Mouse (Mus musculus): ENCODE results near the gene Cobll1.

Gene Cobll1

DNA sequence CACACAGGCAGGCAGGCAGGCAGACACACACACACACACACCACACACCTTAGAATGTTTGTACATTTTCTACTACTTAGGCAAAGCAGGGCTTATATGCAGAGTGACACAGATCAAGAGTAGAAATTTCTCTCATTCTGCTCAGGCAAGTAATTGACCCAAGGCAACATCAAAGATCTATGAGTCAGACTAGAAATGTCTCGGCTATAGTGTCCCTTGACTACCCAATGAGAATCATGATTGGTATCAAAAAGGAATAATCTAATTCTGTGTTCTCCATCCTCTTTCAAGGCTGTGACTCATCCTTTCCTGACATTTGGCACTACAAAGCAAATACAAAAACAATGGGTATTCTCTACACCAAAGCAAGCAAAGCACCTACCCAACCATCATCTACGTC lies 77.5 kb downstream of the Cobll1 start:
- peak in 1 of 2 experiments; percentile 70 for DNase-seq (ENCODE audit: inconsistent age in 2 of 2, low spot score in 1 of 2)

GRCm38 (mm10) chr2:65157981-65158651 lies 81.1 kb downstream of the Cobll1 start:
- no peak for DNase-seq (ENCODE audit: inconsistent age in 2 of 2, low spot score in 1 of 2)

DNA sequence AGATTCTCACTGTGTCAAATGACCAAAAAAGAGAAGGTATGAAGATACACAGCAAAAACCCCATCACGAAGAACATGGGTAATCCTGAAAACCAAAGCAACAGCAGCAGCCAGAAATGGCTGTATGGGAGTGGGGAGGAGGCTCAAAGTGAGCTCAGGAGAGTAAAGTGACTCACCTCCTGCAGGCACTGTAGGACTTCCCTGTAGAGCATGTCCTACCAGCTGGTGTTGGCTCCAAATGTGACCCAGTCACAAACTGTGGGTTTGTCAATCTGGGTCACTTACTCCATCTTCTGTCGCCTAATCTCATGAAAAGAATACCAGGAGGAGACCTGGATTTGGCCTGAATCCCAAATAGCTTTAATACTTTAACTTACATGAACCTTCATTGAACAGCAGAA lies 81.9 kb downstream of the Cobll1 start:
- no peak for DNase-seq (ENCODE audit: inconsistent age in 2 of 2, low spot score in 1 of 2)

GRCm38 (mm10) chr2:65148928-65149327 lies 90.3 kb downstream of the Cobll1 start:
- peak; percentile 52 to 74 for DNase-seq (ENCODE audit: inconsistent age in 2 of 2, low spot score in 1 of 2)

DNA sequence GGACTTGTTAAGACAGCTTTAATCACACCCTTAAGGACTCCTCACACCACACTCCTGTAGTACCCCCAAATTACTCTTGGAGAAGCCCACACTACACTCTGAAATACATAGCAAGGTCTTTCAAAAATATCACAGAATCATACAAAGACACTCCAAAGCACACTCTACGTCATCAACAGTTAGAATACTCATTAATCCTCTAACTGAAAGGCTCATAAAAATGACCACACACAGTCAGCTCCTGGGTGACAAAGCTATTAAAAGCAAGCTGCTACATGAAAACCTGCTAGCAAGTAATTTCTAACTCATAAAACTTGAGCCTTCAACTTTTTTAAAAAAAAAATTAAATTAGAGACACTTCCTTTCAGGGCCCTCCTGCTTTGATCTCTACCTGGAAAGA lies 91.8 kb downstream of the Cobll1 start:
- DNase-seq (ENCODE audit: inconsistent age in 2 of 2, low spot score in 1 of 2): no peak

- DNase-seq (ENCODE audit: inconsistent age in 2 of 2, low spot score in 1 of 2): peak; percentile 52 to 80
Observed at GRCm38 (mm10) chr2:65145421-65146117, 93.6 kb downstream of the Cobll1 start.

GRCm38 (mm10) chr2:65141093-65141661 lies 98.0 kb downstream of the Cobll1 start:
- DNase-seq (ENCODE audit: inconsistent age in 2 of 2, low spot score in 1 of 2): peak in 1 of 2 experiments; percentile 58

DNA sequence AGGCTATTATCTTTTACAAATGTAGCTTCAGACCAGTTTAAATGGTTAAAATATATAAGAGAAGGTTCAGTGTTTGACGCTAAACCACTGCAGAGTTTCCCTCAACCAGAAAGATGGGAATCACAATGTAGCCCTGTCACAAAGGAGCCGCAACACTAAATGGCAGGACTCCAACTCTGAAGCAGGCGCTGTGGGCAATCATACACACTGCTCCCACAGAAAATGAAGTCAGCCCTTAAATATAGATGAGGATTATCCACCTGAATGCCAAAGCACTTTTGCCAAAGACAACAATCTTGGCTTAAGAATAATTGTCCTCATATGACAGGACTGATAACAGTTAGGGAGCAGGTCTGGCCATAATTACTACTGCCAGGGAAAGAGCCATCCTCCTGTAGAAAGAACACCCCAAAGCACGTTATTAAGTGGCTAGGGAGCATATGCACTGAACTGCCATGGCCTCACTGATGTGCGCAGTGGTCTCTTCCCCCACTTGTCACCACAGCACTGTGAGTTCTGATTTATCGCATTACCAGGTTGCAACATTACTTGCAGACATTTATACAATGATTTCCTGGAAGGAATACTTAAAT lies 98.8 kb downstream of the Cobll1 start:
- peak in 1 of 2 experiments; percentile 61 for DNase-seq (ENCODE audit: inconsistent age in 2 of 2, low spot score in 1 of 2)

GRCm38 (mm10) chr2:65139606-65140329 lies 99.4 kb downstream of the Cobll1 start:
- no peak for DNase-seq (ENCODE audit: inconsistent age in 2 of 2, low spot score in 1 of 2)

DNA sequence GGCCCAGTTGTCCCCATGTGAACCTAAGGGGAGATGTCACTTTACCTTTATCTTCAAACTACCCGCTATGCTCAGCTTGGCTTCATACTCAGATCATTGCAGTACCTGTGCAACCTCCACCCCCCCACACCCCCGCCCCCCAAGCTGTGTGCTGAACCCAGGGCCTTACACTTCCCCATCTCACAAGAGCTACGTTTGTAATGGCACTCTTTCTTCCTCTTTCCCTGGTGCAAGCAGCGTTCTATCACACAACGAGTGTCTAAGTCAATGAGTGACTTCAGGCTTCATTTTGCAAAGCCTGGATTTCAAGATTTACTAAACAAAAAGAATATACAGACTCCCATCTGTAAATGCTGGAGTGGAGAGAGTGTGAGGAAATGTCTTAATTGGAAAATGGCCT lies 100.2 kb downstream of the Cobll1 start:
- no peak for DNase-seq (ENCODE audit: inconsistent age in 2 of 2, low spot score in 1 of 2)

GRCm38 (mm10) chr2:65126141-65126783 lies 112.9 kb downstream of the Cobll1 start:
- DNase-seq (ENCODE audit: inconsistent age in 2 of 2, low spot score in 1 of 2): no peak

GRCm38 (mm10) chr2:65123702-65124101 lies 115.5 kb downstream of the Cobll1 start:
- DNase-seq (ENCODE audit: inconsistent age in 2 of 2, low spot score in 1 of 2): no peak

DNA sequence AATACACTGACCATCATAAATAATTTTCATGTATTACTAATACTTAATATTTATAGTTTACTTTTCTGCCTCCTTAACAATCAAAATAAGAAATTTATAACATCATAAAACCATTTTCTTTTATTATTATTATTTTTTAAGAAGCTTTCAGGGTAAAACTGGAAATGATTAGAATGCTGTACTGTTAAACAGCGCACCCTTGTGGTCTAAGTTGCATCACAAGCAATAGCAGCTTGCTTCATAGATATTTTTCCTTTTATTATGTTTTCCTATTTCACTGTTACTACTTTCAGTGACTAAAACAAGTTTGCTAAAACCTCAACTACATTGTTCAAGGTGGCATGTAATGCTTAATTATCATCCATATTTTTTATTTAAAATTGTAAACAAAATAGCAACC lies 117.8 kb downstream of the Cobll1 start:
- peak in 1 of 2 experiments; percentile 74 for DNase-seq (ENCODE audit: inconsistent age in 2 of 2, low spot score in 1 of 2)

DNA sequence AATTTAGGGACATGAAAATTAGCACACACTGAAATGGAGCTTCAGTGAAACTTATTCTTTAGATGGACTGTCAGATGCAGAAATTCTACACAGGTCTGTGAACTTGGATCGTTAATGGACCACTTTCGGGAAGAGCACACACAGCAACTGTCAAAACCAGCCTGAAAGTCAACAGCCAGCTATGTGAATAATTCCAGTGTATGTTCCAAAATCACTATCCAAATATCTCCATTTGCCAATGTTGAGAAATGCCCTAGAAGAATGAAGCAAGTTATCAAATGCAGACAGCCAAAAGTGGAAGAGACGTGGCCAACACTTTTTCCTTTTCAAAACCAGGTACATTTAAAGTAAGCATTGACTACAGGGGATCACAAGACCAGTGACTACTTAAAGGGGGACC lies 118.2 kb downstream of the Cobll1 start:
- no peak for DNase-seq (ENCODE audit: inconsistent age in 2 of 2, low spot score in 1 of 2)

DNA sequence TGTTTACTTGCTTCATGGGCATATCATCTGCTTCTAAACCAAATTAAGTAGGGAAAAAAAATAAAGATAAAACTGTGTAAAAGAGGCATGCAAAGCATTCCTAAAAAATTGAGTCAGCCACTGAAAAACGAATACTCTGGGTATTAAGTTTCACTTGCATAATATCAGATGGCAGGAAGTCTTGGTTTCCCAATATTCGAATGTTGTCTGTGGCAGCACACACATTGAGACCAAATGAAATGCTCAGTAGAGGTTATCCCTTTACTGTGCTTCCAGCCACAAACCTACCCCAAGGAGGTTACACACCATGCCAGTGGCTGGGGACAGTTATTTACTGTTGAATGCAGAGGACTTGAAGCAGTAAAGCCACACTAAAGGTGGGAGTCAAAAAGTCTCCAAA lies 119.1 kb downstream of the Cobll1 start:
- DNase-seq (ENCODE audit: inconsistent age in 2 of 2, low spot score in 1 of 2): no peak

- no peak for DNase-seq (ENCODE audit: inconsistent age in 2 of 2, low spot score in 1 of 2)
Observed at GRCm38 (mm10) chr2:65119667-65120066, 119.5 kb downstream of the Cobll1 start.

GRCm38 (mm10) chr2:65119076-65119475 lies 120.1 kb downstream of the Cobll1 start:
- no peak for DNase-seq (ENCODE audit: inconsistent age in 2 of 2, low spot score in 1 of 2)

- no peak for DNase-seq (ENCODE audit: inconsistent age in 2 of 2, low spot score in 1 of 2)
Observed at GRCm38 (mm10) chr2:65117859-65118258, 121.3 kb downstream of the Cobll1 start.

- DNase-seq (ENCODE audit: inconsistent age in 2 of 2, low spot score in 1 of 2): no peak
Observed at GRCm38 (mm10) chr2:65116428-65117125, 122.6 kb downstream of the Cobll1 start.

DNA sequence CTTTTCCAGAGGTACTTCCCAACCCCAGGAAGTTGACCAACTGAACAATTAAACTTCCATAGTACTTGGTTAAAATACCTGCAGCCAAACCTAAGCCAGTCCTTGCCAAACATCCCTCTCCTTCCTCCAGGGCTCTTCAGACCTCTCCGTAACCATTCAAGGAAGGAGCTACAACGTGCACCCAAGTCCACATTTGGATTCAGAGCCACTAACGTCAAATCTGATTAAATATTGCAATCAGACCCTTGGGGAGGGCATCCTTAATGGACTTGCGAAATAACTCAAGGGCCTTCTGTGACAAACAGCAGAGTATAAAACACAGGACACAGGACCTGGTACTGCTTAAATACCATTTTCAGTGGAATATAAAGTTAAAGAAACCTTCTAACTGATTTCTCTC lies 126.0 kb downstream of the Cobll1 start:
- DNase-seq (ENCODE audit: inconsistent age in 2 of 2, low spot score in 1 of 2): peak in 1 of 2 experiments; percentile 79
